Mouse (Mus musculus) kidney, adult 18-20 months (tissue): Measurements from ENCODE around the gene Zfp292.

Source experiments
- DNase-seq: peaks from one replicate; pipeline ENCODE4 v3.0.0; 2021

Gene Zfp292

DNA sequence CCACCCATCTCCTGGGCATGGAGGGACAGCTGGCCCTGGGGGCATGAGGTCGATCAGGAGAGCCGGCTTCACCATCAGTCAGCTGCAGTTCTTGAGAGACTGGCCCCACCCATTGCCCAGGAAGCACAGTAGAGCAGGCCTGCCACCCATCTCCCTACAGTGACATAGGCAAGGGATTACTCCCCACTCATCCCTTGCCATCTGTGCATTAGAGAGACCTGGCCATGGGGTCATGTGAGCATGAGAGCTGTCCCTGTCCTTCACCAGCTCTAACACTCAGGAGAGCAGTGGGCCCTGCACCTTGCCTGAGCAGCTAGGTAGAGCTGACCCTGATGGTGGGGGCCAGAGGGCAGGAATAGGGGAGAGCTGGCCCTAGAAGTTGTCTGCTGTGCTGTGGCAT, 97.1 kb downstream of the Zfp292 start:
- no peak for DNase-seq

DNA sequence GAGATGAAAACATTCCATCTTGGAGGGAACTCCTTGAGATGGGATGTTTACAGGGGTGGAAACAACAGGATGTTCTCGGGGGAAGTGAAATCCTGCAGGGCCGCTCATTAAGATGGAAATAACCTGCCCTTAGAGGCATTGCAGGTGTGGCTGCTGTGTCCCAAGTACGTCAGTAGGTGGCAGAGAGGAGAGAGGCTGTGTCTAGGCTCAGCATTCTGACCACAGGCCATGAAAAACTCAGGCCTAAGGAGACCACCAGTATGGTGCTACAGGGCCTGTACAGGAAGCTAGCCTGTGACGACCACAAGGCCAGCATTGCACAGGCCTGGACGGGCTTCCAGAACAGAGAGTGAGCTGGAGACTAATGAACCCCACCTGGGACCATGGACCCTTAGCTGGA, 97.9 kb downstream of the Zfp292 start:
- DNase-seq: no peak

DNA sequence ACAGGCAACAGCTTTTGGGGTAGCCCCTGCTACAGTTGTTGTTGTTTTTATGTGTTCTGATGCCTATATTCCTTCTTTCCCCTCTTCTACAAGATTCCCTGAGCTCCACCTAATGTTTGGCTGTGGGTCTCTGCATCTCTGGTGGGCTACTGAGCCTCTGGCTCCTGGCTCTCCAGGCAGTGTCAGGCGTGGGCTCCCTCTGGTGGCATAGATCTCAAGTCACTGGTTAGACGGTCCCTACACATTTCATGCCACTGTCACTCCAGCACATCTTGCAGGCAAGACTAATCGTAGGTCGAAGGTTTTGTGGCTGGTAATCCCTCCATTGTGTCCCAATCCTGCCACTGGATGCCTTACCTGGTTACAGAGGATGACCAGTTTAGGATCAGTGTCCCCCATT, 100.0 kb downstream of the Zfp292 start:
- no peak for DNase-seq

DNA sequence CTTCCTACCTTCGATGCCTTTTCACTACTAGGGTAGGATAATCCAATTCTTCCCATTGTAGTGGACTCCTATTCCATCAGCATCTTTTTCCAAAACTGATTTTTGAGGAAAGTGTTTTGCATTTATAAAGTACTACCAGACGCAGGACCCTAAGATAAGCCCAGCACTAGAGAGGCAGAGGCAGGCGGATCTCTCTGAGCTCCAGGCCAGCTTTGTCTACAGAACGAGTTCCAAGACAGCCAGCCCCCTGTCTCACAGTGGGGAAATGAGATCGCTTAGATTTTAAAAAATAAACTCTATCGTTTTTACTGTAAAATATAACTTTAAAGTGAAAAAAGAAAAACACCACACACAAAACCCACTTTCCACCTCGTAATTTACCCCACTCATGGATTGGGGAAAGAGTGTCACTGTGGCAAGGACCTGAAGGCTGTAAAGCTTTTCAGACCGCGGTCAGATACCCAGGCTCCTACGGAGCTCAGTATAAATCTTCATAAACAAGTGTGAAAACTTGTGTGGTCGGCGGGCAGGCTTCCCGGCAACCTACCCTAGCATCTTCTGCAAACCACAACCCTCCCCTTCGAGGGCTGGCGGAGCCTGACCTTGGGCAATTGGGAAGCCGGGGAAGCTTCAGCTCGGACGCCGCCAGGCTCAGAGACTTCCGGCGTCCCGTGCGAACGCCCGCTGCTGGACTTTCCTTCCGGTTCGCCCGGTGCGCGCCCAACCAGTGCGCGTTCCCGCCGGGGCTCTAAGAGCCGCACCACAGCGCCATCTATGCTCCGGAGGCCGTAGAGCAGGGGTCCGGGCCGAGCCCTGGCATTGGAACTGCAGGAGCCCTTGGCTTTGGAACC, 104.9 kb downstream of the Zfp292 start, which contains the start of gene Smim8:
Smim8 (minus strand) TSS at position 747 of the 851 bp plus-strand sequence.
- peak; percentile 94 for DNase-seq

DNA sequence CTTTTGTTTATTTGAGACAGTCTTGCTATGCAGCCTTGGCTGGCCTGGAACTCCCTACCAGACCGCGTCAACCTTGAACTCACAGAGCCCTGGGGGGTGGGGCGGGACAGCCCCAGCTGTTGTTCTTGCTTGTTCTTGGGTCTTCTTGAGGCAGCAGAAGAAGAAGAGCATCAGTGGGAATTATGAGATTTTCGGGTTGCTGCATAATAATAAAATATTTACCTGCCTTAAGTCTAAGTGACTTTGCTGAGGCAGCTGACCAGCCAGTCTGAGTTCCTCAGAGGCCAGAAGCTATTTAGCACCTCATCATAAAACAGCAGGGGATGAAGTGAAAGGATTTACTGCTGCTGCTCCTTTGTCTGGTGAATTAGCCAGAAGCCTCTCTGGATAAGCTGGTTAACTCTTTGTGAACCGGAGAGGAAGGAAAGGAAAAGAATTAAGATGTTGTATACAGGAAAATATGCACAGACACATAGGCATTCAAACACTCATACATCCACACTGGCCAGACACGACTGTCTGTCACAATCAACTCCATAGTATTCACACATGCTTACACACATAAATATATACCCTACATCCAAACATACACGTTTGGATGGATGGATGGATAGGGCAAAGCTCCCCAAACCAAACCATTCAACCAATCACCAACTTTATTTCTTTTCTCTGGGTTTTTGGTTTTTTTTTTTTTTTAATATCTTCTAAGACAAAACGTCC, 110.9 kb downstream of the Zfp292 start:
- DNase-seq: no peak

DNA sequence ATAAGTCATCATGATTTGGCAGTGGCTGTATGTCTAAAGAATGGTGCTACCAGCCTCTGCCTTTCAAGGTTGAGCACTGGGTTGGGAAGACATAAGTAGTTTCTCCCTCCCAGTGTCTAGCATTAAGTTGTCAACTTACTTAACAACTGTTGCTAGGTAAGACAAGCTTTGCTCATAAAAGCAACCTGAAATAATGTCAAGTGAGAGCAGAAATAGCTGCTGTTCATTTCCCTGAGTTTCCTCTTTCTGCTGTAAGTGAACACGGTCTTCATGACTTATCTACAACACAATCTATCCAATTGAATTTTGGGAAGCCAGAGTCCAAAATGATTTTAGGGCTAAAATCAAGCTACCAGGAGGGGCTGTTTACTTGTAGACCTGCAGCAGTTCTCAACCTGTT, 126.6 kb downstream of the Zfp292 start, which contains the start of gene Gm136:
Gm136 (minus strand) TSS at position 101 of the 400 bp plus-strand sequence.
- no peak for DNase-seq
